Mouse (Mus musculus) c-Kit-negative CD71-positive TER-119-positive erythroid progenitor cells, embryonic 14.5 days (primary cell): ENCODE measurements around the gene Tgtp1.
"Not testable (repeated sequence)": the region's sequence is repeated elsewhere in the genome, so short reads cannot be mapped to it uniquely, and the experiment has no call there.

Source experiments
- DNase-seq: peaks from one replicate; pipeline ENCODE4 v3.0.0-alpha.2; 2013; ENCODE audit warnings: low read depth, low spot score

Gene Tgtp1

DNA sequence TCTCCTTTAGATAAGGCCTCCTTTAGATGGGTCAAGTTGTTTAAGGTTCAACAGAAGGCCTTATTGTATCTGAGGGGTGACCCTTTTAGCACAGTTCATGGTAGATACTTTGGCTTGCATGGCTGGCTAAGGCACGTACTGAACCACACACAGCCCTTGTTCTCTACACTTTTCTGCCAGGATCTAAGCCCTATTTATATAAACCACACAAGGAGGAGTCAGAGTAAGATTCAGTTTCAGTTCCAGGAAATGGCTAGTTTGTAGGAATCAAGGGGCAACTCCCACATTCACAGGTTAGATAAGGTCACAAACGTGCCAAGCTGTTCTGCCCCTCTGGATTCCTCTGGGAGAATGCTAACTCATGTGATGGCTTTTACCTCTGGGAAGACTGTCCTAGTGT is at the start of gene Tgtp1:
Tgtp1 (minus strand) TSS at position 155 of the 400 bp plus-strand sequence.
- DNase-seq, result not testable (repeated sequence)

DNA sequence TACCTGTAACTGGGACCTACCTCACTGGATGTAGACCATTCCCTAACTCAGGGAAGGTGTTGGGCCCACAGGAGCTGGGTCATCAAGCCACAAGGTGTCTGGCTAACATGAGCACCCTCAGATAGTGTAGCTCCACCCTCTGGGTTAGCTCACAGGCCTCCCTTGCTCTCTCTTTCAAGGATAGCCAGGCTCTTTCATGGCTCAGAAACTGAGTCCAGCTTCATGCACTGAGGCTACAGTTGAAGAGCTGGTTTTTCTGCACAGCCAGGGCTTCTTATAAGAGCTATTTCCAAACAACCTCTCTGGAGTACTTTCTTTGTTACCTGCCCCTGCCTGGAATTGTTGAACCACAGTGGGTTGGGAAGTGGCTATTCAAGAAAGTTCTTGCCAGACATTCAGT is 18.1 kb upstream of the Tgtp1 start:
- DNase-seq, result not testable (repeated sequence)

DNA sequence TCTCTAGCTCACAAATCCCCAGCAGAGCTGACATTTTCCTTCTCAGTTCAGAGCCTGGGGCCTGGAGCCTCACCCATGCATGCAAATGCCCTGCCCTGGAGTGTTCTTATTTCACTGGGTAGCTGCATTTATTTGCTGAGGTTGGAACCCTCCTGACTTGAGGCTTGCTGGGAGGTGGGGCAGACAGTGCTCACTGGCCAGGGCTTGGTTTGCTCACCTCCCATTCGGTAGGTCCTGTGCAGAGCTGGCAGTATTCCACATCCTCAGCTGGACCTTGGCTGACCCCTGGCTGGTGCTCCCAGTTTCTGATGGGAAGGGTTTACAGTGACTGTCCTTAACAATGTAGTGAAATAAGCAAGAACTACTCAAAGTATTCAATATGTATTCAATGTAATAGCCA is 12.8 kb upstream of the Tgtp1 start:
- not testable (repeated sequence) for DNase-seq

DNA sequence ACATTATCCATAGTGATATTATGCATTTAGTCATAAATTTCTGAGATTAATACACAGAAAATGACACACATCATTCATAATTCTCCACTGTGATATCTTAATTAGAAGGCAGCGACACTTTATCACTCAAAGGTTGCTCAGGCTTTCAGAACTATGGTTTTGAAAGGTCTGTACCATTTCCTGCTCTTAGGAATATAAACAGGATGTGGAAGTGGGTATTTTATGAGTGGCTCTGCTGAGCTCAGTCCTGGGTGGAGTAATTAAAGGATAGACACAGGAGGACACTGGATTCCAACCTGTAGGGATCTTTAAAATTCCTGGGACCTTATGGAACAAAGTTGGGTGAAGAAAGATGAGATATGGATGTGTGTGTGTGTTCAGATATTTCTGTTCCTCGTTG is 12.3 kb upstream of the Tgtp1 start:
- not testable (repeated sequence) for DNase-seq

DNA sequence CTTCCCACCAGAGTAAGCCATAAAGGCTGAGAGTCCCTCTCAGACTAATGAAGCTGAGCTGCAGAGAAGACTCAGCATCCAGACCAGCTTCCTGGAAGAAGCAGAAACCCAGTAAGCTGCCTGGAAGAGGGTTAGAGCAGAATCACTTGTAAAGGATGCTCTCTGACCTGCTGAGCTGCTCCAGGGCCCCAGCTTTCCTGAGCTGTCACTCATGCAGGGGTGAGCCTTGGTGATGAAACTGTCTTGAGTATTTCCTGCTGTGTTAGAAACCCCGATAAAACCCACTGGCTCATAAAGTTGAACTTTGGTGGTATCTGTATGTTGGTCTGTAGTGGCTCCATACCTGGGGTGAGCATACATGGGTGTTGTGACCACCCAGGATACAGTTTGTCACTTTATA is 6.4 kb upstream of the Tgtp1 start:
- DNase-seq, result not testable (repeated sequence)

DNA sequence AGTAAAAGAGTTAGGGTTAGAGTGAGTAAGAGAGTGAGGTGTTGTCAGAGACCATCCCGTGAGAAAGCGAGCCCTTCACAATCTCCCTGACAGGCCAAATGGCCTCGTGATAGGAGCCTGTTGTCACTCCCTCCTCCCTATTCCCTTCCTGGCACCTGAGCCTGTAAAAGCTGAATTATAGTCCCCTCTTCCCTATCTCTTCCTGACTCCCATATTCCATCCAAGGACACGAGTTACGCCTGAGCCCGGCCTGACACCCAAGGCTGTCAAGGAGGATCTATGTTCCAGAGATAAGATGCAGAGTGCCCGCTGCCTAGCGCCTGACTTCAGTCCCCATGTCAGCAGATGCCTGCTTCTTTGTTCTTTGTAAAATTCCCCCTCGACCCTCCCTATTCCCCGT is 676 bp downstream of the Tgtp1 start:
- DNase-seq, result not testable (repeated sequence)

DNA sequence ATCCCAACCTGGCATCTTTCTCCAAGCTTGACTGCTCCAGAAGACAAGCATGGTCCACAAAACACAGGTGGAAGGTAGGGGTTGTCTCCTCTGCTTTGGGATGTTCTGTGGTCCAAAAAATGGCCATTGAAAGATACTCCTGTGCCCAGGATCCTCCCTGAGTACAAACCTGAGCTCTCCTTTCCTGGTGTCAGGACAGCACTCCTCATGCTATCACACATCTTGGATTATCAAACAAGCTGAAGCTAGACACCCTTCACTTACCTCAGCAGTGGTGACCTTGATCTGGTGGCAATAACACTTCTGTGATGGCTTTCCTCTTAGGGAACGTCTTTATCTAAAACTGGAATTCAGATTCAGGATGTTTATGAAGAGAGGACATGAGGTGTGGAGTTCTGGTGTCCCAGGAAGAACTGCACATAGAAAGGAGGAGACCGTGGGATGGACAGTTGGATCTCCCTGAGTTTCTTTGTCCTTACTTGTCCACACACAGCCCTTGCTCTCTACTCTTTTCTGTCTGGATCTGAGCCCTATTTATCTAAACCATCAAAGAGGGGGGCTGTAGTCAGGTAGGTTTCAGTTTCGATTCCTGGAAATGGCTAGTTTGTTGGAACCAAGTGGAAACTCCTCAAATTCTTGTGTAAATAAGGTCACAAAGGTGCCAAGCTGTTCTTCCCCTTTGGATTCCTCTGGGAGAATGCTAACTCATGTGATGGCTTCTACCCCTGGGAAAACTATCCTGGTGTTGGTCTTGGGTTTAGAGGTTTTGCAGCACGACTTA is 2.0 kb downstream of the Tgtp1 start, which contains the start of gene Gm12185:
Gm12185 (minus strand) TSS at position 487 of the 781 bp plus-strand sequence.
- not testable (repeated sequence) for DNase-seq

DNA sequence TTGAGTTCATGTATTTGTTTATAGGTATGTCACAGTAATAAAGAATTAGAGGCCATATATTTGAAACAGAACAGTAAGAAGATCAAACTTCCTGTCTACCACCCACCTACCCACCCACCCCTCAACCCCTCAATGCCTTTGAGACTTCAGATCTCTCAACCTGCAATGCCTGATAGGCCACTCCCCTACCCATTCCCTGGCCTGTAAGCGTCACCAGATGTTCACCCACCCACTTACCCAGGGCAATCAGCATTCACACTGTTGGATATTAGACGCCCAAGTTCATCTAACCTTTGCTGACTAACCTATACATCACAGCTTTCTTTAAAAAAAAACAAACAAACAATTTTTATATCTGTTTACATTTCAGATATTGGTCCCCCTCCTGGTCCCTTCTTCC is 4.0 kb downstream of the Tgtp1 start:
- not testable (repeated sequence) for DNase-seq

DNA sequence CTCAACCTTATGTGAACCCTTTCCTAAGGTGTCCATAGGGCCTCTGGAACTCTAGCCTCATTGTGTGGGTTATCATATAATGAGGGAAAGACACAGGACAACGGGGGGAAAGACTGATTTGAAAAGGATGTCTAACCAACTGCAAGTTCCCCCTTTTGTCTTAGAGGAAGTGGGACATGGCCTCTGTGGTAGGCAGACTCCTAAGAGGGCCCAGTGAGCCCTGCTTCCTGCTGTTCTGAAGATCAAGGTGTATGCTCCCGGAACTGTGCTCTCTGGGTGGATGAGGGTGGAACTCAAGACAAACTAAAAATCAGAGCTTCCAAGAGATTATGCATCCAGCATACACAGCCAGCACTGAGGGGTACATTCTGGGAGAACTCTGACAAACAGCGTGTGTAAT is 5.8 kb downstream of the Tgtp1 start:
- not testable (repeated sequence) for DNase-seq

DNA sequence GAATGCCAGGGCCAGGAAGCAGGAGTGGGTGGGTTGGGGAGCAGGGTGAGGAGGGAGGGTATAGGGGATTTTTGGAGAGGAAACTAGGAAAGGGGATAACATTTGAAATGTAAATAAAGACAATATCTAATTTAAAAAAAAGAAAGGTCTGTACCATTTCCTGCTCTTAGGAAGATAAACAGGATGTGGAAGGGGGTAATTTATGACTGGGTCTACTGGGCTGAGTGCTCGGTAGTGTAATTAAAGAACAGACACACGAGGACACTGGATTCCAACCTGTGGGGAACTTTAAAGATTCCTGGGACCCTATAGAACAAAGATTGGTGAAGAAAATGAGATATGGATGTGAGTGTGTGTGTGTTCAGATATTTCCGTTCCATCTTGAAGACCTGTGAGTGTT is 11.1 kb downstream of the Tgtp1 start:
- DNase-seq, result not testable (repeated sequence)

DNA sequence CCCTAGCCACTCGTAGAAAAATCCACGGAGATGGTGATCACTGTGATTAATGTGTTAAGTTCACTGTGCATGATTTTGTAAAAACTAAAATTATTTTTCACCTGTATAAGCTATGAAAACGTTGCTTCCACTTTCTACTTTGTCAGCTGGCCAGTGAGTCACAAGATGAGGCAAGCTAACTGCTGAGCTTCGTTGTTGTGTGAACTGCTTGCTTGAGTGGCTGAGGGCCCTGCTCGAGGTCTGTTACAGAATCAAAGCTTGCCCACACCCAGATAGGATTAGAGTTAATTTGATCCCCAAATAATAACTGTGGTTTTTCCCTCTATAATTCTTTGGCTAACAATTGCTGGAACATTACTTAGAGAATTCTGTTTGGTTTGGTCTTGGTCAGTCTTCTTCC is 13.9 kb downstream of the Tgtp1 start:
- not testable (repeated sequence) for DNase-seq

DNA sequence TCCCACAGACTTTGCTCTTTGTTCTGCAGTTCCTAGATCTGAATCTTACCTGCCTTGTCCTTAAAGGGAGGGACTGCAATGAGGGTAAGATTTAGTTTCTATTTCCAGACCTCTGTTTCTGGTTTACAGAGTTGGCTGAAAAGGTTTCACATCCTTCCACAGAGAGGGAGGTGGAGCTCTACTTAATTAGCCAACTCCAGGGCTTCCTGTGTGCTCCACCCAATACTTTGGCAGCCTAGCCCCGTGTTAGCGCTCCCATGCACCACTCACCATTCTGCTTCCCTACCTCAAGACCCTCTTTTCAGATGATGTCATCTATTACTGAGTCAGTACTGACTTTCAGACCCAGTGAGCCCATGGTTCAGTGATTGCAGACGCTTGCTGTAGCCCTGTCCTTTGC is 14.7 kb downstream of the Tgtp1 start, which contains the start of gene 9930111J21Rik1:
9930111J21Rik1 (minus strand) TSS at position 148 of the 400 bp plus-strand sequence.
- DNase-seq, result not testable (repeated sequence)

DNA sequence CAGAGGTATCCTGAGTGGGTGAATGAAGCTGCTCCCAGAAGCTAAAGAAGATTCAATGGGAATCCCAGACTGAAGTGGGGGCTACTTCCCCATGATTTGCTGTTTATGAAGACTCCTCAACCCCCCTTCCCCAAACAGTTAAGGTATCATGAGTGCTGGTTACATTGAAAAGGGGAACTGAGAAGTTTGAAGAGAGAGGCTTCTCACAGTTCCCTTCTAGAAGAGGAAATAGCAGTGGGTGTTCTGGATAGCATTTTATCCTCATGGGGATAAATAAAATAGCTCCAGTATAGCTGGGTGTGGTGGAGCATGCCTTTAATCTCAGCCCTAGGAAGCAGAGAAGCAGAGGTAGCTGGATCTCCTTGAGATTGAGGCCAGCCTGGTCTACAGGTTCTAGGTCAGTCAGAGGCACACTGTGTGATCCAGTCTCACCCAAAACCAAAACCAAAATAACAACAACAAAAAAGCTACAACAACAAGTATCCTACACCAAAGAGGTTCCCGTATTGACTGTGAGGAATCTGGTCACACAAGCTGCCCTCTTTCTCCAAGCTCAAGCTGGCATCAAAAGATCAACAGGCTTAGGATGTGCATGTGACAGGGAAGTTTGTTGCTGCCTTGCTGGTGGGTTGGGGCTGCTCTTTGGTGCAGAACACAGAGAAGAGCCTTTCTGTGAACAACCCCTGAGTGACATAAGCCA is 15.6 kb downstream of the Tgtp1 start, which contains the start of gene Olfr56:
Olfr56 (plus strand) TSS at position 650 of the 700 bp plus-strand sequence.
- not testable (repeated sequence) for DNase-seq

DNA sequence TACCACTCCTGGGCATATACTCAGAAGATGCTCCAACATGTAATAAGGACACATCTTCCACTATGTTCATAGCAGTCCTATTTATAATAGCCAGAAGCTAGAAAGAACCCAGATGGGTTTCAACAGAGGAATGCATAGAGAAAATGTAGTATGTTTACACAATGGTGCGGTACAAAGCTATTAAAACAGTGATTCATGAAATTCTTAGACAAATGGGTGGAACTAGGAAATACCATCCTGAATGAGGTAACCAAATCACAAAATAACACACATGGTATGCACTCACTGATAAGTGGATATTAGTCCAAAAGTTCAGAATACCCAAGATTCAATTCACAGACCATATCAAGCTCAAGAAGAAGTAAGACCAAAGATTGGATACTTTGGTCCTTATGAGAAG is 19.3 kb downstream of the Tgtp1 start:
- DNase-seq, result not testable (repeated sequence)

DNA sequence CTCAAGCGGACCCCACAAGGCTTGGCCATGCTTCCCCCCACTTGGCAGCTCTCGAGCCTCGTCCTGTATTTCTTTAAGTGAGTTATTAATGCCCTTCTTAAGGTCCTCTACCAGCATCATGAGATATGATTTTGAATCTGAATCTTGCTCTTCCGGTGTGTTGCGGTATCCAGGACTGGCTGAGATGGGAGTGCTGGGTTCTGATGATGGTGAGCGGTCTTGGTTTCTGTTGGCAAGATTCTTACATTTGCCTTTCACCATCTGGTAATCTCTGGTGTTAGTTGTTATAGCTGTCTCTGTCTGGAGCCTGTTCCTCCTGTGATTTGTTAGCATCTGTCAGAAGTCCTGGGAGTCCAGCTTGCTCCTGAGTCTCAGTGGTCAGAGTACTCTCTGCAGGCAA is 47.9 kb downstream of the Tgtp1 start, which contains the start of gene Psme2b:
Psme2b (minus strand) TSS at position 101 of the 400 bp plus-strand sequence.
- not testable (repeated sequence) for DNase-seq

DNA sequence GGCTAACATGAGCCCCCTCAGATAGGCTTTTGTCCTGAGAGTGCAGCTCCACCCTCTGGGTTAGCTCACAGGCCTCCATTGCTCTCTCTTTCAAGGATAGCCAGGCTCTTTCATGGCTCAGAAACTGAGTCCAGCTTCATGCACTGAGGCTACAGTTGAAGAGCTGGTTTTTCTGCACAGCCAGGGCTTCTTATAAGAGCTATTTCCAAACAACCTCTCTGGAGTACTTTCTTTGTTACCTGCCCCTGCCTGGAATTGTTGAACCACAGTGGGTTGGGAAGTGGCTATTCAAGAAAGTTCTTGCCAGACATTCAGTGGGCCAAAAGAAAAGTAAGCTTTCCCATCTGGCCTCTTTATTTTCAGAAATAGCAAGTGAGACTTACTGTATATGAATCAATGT is 54.7 kb downstream of the Tgtp1 start:
- not testable (repeated sequence) for DNase-seq
